Mouse (Mus musculus) spleen, adult 18-20 months (tissue): ENCODE data around the gene Hoxa13.

ENCODE experiments used
- DNase-seq, 2 experiments: peaks; one replicate each; pipeline ENCODE4 v3.0.0; 2022; ENCODE audit warnings: mixed read lengths in 2 of 2

Gene Hoxa13

GRCm38 (mm10) chr6:52208072-52208867, 52.4 kb downstream of the Hoxa13 start, which contains the start of gene Hoxa6:
TSS of gene Hoxa6 (minus strand) at chr6:52208722.
- DNase-seq = no peak
